Mouse (Mus musculus) midbrain, embryonic 11.5 days (tissue): ENCODE data around the gene Gm14147. TPM values are rescaled to one million over a fixed set of nuclear protein-coding genes. Genes with fewer than 3 reads are reported as not detected.
"Not testable (repeated sequence)": the region's sequence is repeated elsewhere in the genome, so short reads cannot be mapped to it uniquely, and the experiment has no call there.

Source experiments
- ATAC-seq: fragments of 200-750 bp; cut with Nextera tagmentation; 2 replicates; pipeline ENCODE4 v1.8.0; 2017; ENCODE audit warnings: moderate TSS enrichment, moderate library complexity; ENCODE audit not compliant: low FRiP score
- DNase-seq: peaks from one replicate; pipeline ENCODE4 v3.0.0; 2015; ENCODE audit warnings: low spot score; ENCODE audit errors: missing footprints
- H3K27ac ChIP-seq: fragments of 300-500 bp; sonication (generic); 2 replicates; pipeline ENCODE4 v1.5.1; 2014; ENCODE audit warnings: low read depth, low read length
- H3K27me3 ChIP-seq: fragments of 300-500 bp; sonication (generic); 2 replicates; pipeline ENCODE4 v1.6.1; 2014; ENCODE audit warnings: mild to moderate bottlenecking, low read length, moderate library complexity, mixed read lengths; ENCODE audit not compliant: control insufficient read depth, insufficient read depth
- H3K36me3 ChIP-seq: fragments of 300-500 bp; sonication (generic); 2 replicates; pipeline ENCODE4 v1.6.1; 2014; ENCODE audit warnings: mild to moderate bottlenecking, low read length, moderate library complexity, mixed read lengths; ENCODE audit not compliant: control insufficient read depth, insufficient read depth
- H3K4me1 ChIP-seq: fragments of 300-500 bp; sonication (generic); 2 replicates; pipeline ENCODE4 v1.6.1; 2014; ENCODE audit warnings: low read length; ENCODE audit not compliant: control insufficient read depth, insufficient read depth
- H3K4me2 ChIP-seq: fragments of 300-500 bp; sonication (generic); 2 replicates; pipeline ENCODE4 v1.6.1; 2014; ENCODE audit warnings: mild to moderate bottlenecking, moderate library complexity
- H3K4me3 ChIP-seq: fragments of 300-500 bp; sonication (generic); 2 replicates; pipeline ENCODE4 v1.5.1; 2014; ENCODE audit warnings: low read depth, low read length
- H3K9ac ChIP-seq: fragments of 300-500 bp; sonication (generic); 2 replicates; pipeline ENCODE4 v1.6.1; 2014; ENCODE audit warnings: low read length
- H3K9me3 ChIP-seq: fragments of 300-500 bp; sonication (generic); 2 replicates; pipeline ENCODE4 v1.6.1; 2016; ENCODE audit warnings: low read length; ENCODE audit not compliant: control insufficient read depth
- WGBS: fragments of 180-500 bp; shearing (Covaris S2); extraction: QIAGEN DNeasy Blood & Tissue Kit; methylation state at CpG from one replicate; pipeline ENCODE4 v1.1.7; 2014; 5-methylcytosine and 5-hydroxymethylcytosine counted together
- polyA plus RNA-seq: library from polyadenylated mRNA; unstranded; fragments of >200 nt; fragmentation: Nextera tagmentation; extraction: Ambion mirVana; gene quantifications from 2 replicates; pipeline ENCODE4 v1.2.1, GENCODE M21; 2014

Gene Gm14147
- not detected in 2 replicates for polyA plus RNA-seq

GRCm38 (mm10) chr2:151097945-151098344, at the start of gene Gm14147:
Gm14147 (plus strand) TSS chr2:151098245.
- not testable (repeated sequence) for DNase-seq, H3K27ac ChIP-seq, H3K27me3 ChIP-seq, H3K4me2 ChIP-seq, ATAC-seq, H3K9me3 ChIP-seq, H3K4me3 ChIP-seq, H3K9ac ChIP-seq, H3K36me3 ChIP-seq, H3K4me1 ChIP-seq
- WGBS: no CpG with 5 or more reads among the region's 3 CpGs

- Histone ChIP-seq H3K36me3 (no peaks in the 10 kb centered on the region), H3K4me2 (no peak overlapping the region), H3K4me3 (no peak overlapping the region), H3K27ac (no peak overlapping the region), H3K9me3 (no peaks in the 10 kb centered on the region), H3K9ac (no peak overlapping the region), H3K27me3 (no peaks in the 10 kb centered on the region), H3K4me1 (no peaks in the 10 kb centered on the region)
- no peak for ATAC-seq
- WGBS: 93% methylated on average over 1 of the region's 1 CpGs
- no peak for DNase-seq
Measured at GRCm38 (mm10) chr2:151056637-151057036, 41.4 kb upstream of the Gm14147 start.

GRCm38 (mm10) chr2:151092250-151092649, 5.8 kb upstream of the Gm14147 start, which contains the start of gene Gm14151:
Gm14151 (minus strand) TSS chr2:151092350.
- not testable (repeated sequence) for ATAC-seq, H3K4me1 ChIP-seq, H3K4me3 ChIP-seq, H3K4me2 ChIP-seq, DNase-seq, H3K36me3 ChIP-seq, H3K27me3 ChIP-seq, H3K27ac ChIP-seq, H3K9ac ChIP-seq, H3K9me3 ChIP-seq
- no CpG with 5 or more reads among the region's 3 CpGs for WGBS

Other genes starting within 250 kb of the Gm14147 start
- 54.4 and 55.1 TPM in 2 replicates for gene Abhd12, start 193.5 kb upstream of the Gm14147 start, polyA plus RNA-seq
- gene Gins1, start 192.8 kb upstream of the Gm14147 start, polyA plus RNA-seq: 73.8 and 82.1 TPM in 2 replicates
- gene Ninl, start 58.9 kb upstream of the Gm14147 start, polyA plus RNA-seq: 11.2 and 11.6 TPM in 2 replicates
- gene Nanp, start 58.8 kb upstream of the Gm14147 start, polyA plus RNA-seq: 52.4 and 58.9 TPM in 2 replicates
- gene Gm14151, start 5.9 kb upstream of the Gm14147 start, polyA plus RNA-seq: not detected in 2 replicates